Mouse (Mus musculus): ENCODE results near the gene Obp1b. TPM values are rescaled to one million over a fixed set of nuclear protein-coding genes. Genes with fewer than 3 reads are reported as not detected.
"Not testable (repeated sequence)": the region's sequence is repeated elsewhere in the genome, so short reads cannot be mapped to it uniquely, and the experiment has no call there.

The Obp1b gene
- total RNA-seq (2021) = not detected
- long read RNA-seq, experiment 1 = 0 reads
- long read RNA-seq, experiment 2 = 0 reads

DNA sequence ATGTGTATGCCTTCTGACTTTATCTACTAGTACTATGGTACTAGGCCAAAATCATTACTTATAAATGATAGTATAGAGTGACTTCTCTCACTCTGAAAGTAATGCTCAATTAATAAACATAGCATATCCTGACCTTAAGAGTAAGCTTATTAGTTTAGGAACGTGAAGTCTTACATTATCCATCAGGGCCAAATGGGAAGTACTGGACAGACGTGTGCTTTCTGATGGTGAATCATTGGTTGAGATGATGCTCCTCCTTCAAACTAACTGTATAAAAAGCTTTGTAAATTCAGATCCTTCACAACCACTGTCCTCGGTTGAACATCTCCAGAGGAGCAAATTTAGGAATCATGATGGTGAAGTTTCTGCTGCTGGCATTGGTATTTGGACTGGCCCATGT, at the start of gene Obp1b:
TSS of gene Obp1b (plus strand) at position 301 of the 400 bp plus-strand sequence.
- H3K27ac ChIP-seq; intact Hi-C loops (cut with DNase I); H3K4me3 ChIP-seq; DNase-seq (ENCODE audit: extremely low spot score in 1 of 2, low spot score in 2 of 2): not testable (repeated sequence)

DNA sequence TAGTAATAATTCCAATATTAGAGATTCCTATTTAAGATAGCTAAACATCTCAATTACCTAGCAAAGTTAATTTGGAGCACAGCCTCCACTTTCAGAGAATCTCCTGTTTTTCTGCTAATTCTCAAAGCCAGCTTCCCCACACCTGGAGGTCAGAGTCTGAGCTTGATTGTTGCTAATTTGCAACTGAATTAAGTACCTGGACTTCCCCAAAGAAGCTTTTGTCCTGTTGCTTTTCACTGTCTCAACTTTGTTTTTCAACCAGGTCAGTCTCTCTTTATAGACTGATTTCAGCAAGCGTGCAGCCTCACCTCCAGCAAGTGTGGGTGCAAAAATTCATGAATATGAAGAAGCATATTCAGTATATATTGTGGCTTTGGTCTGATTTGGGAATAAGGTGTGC, 15.6 kb downstream of the Obp1b start:
- H3K27ac ChIP-seq; DNase-seq (ENCODE audit: extremely low spot score in 1 of 2, low spot score in 2 of 2); H3K4me3 ChIP-seq; intact Hi-C loops (cut with DNase I): not testable (repeated sequence)

DNA sequence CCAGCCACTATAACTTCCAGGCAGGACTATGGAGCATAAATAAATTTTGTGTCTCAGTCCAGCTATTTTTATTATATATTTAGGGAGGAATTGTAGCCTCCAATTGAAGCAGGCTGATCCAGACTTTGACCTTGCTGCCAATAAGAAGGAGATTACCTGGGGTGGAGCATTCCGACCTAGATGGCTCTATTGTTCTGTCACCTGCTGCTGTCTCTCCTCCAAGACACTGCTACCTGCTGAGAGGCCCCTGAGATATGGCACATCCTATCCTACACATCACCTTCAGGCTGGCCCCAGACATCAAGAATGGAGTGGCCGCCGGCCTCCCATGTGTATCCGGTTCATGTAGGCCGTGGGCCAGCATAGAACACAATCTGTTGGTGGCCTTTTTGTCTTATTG, 16.3 kb downstream of the Obp1b start:
- DNase-seq (ENCODE audit: extremely low spot score in 1 of 2, low spot score in 2 of 2) = no peak
- no peak for TF ChIP-seq CTCF (IDR thresholded peaks at IDR 0.05)
- Histone ChIP-seq H3K4me3 (no peak overlapping the region), H3K27ac (no peak overlapping the region)
- intact Hi-C loops (cut with DNase I) = no loop called here

Other genes with a start within 250 kb of the Obp1b start
- gene Obp1a, start 95.4 kb upstream of the Obp1b start, total RNA-seq (2021) = not detected
- gene Gm5938, start 61.3 kb upstream of the Obp1b start, total RNA-seq (2021) = not detected
- gene Gm14743, start 59.1 kb downstream of the Obp1b start, total RNA-seq (2021) = not detected
- not detected for gene 4930480E11Rik, start 182.9 kb downstream of the Obp1b start, total RNA-seq (2021)

Measured in left cerebral cortex, adult 2 months (tissue).